Mouse (Mus musculus) MN1 (cell line): ENCODE data around the gene Hist1h4c.

Source experiments
- DNase-seq: peaks from one replicate; pipeline ENCODE4 v3.0.0-alpha.2; 2016; ENCODE audit warnings: low spot score

Hist1h4c gene

DNA sequence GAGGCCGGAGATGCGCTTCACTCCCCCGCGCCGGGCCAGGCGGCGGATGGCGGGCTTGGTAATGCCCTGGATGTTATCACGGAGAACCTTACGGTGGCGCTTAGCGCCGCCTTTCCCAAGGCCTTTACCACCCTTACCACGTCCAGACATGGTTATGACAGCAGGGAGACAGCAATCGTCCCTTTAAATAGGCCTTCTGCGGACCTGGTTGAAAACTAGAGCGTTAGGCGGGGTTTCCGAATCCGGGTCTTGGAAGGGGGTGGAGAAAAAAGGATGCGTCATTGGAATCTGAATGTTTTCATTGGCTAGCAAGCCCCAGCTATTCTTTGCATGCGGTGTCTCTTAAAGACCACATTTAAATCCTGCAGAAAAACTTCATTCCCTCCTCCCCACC lies at the start of gene Hist1h4c:
TSS of gene Hist1h4c (minus strand) at position 155 of the 394 bp plus-strand sequence.
- DNase-seq, result peak; percentile 97

GRCm38 (mm10) chr13:23747892-23748288 lies 49.6 kb upstream of the Hist1h4c start:
- no peak for DNase-seq

DNA sequence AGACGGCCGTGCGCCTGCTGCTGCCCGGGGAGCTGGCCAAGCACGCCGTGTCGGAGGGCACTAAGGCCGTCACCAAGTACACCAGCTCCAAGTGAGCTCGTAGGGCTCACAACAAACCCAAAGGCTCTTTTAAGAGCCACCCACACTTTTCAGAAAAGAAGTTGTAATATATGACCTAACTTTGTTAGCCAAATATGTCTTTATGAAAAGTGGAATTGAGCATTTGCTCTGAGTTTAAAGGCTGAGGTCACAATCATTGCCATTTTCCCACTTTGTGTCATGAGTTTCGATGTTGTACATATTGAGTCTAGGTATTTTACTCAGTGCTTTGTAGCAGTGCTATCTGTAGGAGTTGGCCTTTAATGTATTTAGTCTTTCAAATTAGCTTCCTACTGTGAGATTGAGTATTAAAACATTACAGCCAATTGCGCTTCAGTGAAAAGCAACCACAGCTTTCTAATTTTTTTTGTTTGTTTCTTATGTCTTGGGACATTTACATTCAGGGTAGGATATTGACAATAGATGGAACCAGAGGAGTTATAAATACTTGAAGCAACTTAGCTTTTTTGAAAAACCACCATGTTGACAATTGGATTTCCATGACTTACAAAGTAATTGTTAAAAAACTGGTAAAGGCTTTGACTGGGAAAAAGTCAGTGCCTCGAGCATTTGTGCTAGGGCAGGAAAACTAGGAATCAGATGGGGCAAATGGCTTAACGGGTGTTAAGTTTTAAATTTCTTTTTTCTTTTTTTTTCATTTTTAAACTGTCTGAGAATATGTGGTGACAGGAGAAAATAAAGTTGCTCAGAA lies 49.0 kb upstream of the Hist1h4c start:
- DNase-seq, result no peak

DNA sequence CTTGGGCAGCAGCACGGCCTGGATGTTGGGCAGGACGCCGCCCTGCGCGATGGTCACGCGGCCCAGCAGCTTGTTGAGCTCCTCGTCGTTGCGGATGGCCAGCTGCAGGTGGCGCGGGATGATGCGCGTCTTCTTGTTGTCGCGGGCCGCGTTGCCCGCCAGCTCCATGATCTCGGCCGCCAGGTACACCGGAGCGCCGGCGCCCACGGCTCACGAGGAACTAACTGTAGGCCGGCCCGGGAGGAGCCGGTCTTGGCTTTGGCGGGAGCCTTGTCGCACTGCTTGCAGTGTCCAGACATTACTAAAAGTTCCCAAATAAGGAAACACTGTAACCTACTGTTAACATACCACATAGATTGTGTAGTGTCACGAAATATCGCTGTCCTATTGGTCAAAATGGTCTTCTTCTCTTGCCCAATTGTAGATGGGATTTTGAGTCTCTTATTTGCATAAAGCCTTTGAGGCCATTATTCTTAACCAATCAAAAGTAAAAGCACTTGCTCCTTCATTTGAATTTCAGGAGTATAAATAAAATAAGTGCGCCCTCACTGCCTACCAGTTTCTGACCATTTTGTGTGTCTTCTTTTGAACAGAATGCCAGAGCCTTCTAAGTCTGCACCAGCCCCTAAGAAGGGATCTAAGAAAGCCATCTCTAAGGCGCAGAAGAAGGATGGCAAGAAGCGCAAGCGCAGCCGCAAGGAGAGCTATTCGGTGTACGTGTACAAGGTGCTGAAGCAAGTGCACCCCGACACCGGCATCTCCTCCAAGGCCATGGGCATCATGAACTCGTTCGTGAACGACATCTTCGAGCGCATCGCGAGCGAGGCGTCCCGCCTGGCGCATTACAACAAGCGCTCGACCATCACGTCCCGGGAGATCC lies 48.2 kb upstream of the Hist1h4c start, which contains the start of gene Hist1h2bb:
TSS of gene Hist1h2bb (plus strand) at position 534 of the 880 bp plus-strand sequence.
- peak; percentile 93 for DNase-seq

- DNase-seq, result peak; percentile 89
Observed at GRCm38 (mm10) chr13:23745381-23746161, 47.3 kb upstream of the Hist1h4c start, which contains the start of gene Hist1h3c. Gene Hist1h3c (minus strand): TSS chr13:23745602.

- no peak for DNase-seq
Observed at GRCm38 (mm10) chr13:23744421-23745380, 46.4 kb upstream of the Hist1h4c start.

GRCm38 (mm10) chr13:23743963-23744362 lies 45.7 kb upstream of the Hist1h4c start:
- DNase-seq, result no peak

DNA sequence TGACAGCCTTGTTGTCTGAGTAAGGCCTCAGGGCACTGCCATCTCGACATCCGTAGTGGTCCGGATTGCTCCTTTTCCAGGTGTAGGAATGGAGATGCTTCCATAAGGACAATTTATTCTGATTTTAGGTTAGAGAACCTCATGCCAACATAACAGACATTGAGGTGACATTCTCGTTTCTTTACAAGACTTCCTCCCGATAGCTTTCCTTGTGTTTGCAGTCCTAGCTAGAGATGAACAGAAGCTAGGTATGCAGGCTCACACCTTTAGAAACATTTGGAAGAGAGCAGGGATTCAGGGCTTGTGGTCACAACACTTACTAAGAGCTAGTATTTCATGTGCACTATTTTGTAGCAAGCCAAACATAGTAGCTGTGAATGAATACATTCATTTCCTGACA lies 45.0 kb upstream of the Hist1h4c start:
- no peak for DNase-seq

- no peak for DNase-seq
Observed at GRCm38 (mm10) chr13:23742007-23742406, 43.8 kb upstream of the Hist1h4c start.

DNA sequence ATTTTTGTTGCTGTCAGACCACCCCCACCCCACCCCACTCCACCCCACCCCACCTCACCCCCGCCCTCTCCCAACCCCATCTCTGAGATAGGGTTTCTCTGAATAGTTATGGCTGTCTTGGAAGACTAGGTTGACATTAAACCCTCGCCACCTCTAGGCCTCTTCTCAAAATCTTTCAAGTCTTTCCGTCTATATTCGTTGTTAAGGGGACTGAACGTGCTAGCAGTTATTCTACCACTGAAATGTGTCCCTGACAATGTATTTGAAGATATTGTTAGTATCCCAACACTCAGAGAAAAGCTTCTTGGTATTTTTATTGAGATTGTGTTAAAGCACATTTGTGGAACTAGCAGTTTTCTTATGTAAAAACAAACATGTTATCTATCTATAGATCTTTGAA lies 42.7 kb upstream of the Hist1h4c start:
- DNase-seq, result no peak

DNA sequence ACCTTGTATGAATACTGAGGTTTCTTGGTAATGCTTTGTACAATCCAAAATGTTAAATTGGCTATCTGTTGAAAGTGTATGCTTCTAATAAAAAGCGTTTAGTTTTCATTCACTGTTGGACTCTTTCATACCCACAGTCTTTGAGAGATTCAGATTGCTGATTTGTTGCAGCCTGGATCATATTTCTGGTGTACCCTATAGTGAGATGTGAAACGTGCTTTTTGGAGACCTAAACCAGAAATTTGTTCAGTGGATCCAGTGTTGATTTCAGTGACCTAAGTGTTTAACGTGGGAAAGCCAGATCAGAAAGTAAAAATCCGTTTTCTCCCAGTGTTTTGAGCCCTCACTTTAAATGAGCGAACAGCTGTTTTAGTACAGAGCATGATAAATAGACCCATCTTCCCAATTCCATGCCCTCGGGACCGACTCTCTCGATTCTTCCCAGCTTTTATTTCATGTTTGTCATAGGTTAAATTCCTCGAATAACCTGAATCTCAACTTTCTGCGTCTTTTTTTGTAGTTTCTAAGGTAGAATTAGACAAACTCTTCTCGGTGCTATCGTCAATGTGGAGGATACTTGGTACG lies 42.1 kb upstream of the Hist1h4c start:
- no peak for DNase-seq

GRCm38 (mm10) chr13:23739922-23740252 lies 41.6 kb upstream of the Hist1h4c start:
- no peak for DNase-seq

DNA sequence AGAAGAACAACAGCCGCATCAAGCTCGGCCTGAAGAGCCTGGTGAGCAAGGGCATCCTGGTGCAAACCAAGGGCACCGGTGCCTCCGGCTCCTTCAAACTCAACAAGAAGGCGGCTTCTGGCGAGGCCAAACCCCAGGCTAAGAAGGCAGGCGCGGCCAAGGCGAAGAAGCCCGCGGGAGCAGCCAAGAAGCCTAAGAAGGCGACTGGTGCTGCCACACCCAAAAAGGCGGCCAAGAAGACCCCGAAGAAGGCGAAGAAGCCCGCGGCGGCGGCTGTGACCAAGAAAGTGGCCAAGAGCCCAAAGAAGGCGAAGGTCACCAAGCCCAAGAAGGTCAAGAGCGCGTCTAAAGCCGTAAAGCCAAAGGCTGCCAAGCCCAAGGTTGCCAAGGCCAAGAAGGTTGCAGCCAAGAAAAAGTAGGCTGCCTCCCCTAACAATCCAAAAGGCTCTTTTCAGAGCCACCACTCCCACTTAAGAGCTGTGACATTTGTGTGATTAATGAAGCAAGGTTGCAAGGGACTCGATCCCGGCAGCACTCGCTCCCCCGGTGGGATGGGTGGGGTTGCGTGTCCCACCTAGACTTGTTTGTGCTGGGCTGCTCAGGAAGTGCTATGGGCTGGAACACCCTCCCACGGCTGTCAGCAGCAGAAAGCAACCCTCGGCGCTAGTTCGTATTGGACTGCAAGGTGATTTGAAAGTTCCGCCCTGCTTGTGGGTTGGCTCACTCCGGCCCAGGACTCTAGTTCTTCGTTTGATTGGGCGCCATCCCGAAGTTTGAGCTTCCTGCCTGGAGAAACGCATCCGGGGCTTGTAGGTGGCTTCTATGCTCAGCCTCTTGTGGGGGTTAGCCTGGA lies 41.0 kb upstream of the Hist1h4c start:
- peak; percentile 90 for DNase-seq

- DNase-seq, result peak; percentile 90
Observed at GRCm38 (mm10) chr13:23738677-23739068, 40.4 kb upstream of the Hist1h4c start, which contains the start of gene Hist1h1c. Gene Hist1h1c (plus strand): TSS chr13:23738808.

DNA sequence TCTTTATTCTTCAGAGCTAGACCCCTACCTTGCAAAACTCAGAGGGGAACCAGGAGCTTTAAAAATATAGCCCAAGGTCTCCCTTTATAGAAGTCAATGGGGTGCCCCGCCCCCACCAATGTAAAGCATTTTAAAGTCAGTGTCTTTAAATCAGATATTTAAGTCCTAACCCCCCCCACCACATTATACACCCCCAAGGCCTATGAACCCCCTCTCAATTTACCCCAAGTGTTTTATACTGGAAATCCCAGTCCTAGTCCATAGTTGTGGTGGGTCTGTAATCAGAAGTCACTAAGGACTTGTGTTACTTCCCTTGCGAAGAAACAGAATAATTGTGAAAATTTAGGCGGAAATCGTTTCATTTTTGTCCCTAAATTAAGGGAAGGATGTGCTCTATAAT lies 39.8 kb upstream of the Hist1h4c start:
- DNase-seq, result no peak

GRCm38 (mm10) chr13:23737091-23737490 lies 38.8 kb upstream of the Hist1h4c start:
- peak; percentile 68 for DNase-seq

DNA sequence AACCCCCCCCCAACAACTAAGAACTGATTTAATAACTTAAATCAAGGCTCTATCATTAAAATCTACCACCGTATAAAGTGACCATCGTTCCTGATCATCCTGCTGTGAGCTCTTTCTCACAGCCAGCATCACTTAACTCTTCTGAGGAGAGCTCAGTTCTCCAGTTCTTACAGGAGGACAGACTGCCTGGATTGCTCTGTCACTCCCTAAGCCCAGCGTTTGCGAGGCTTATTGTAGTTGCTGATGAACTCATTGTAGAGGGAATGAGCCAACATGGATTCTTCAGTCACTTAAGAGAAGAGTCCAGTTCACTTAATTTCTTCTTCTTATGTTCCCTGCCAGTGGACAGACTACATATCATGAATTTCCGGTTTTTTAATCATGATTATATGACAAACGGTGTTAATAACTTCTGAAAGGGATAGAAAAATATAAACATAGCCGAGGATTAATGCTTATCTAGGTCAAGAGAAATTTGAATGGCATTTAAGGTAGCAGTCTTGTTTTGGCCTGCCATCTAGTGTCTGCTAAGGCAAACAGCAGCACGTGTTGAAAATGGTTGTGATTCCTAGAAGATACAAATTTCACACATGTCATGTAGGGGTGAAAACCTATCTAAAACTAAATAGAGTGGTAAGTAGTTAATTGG lies 34.0 kb upstream of the Hist1h4c start:
- peak; percentile 52 for DNase-seq

- DNase-seq, result no peak
Observed at GRCm38 (mm10) chr13:23730479-23730878, 32.2 kb upstream of the Hist1h4c start.

- no peak for DNase-seq
Observed at GRCm38 (mm10) chr13:23729706-23730105, 31.5 kb upstream of the Hist1h4c start.
